ENCODE assay signal across 31 mouse cellular contexts in the genomic region with DNA sequence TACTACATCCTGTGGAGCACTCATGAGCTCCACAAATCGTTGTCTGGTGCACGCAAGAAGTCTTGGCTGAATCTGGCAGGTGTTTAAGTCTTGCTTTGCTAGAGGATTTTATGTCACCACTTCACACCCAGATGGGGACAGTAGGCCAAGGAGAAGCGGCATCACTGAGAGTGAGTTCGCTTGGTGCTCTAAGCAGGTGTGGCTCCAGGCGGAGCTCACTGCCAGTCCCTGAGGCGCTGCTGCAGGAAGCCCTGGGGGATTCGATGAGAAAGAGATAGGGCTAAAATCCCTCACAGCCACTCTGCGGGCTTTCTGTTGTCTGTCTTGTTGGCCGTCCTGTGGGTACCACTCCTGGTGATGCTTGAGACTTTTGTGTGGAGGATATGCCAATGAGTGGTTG. TPM values are rescaled to one million over a fixed set of nuclear protein-coding genes. Genes with fewer than 3 reads are reported as not detected.
"Had no signal": no experiment of that assay in that cellular context is flagged by ENCODE, and none has a peak within 500 bp of the region (broad histone marks: within the 10 kb centered on the region; RNA-seq: fewer than 3 reads in every experiment).

No protein-coding gene starts in this region.

- H3K27me3 ChIP-seq: embryonic facial prominence, embryonic 12.5 days; embryonic facial prominence, embryonic 13.5 days; embryonic facial prominence, embryonic 15.5 days; forebrain, embryonic 12.5 days; forebrain, embryonic 13.5 days; forebrain, embryonic 15.5 days had no signal

- H3K27ac ChIP-seq: embryonic facial prominence, embryonic 10.5 days; embryonic facial prominence, embryonic 12.5 days; embryonic facial prominence, embryonic 13.5 days; embryonic facial prominence, embryonic 15.5 days; forebrain, embryonic 10.5 days; forebrain, embryonic 12.5 days; forebrain, embryonic 13.5 days; forebrain, embryonic 15.5 days; gastrocnemius, adult 2 months; heart, adult 2 months had no signal

- H3K4me1 ChIP-seq: embryonic facial prominence, embryonic 12.5 days; embryonic facial prominence, embryonic 13.5 days; embryonic facial prominence, embryonic 15.5 days; forebrain, embryonic 12.5 days; forebrain, embryonic 13.5 days; forebrain, embryonic 15.5 days had no signal

- H3K36me3 ChIP-seq: embryonic facial prominence, embryonic 10.5 days; embryonic facial prominence, embryonic 12.5 days; embryonic facial prominence, embryonic 13.5 days; embryonic facial prominence, embryonic 15.5 days; forebrain, embryonic 10.5 days; forebrain, embryonic 12.5 days; forebrain, embryonic 15.5 days had no signal

- H3K9me3 ChIP-seq: embryonic facial prominence, embryonic 10.5 days; embryonic facial prominence, embryonic 12.5 days; embryonic facial prominence, embryonic 13.5 days; embryonic facial prominence, embryonic 15.5 days; forebrain, embryonic 10.5 days; forebrain, embryonic 12.5 days; forebrain, embryonic 13.5 days; forebrain, embryonic 15.5 days had no signal

- H3K4me3 ChIP-seq: embryonic facial prominence, embryonic 10.5 days; embryonic facial prominence, embryonic 12.5 days; embryonic facial prominence, embryonic 13.5 days; embryonic facial prominence, embryonic 15.5 days; erythroblast, embryonic 14.5 days; forebrain, embryonic 10.5 days; forebrain, embryonic 12.5 days; forebrain, embryonic 13.5 days; forebrain, embryonic 15.5 days; gastrocnemius, adult 2 months; heart, adult 2 months had no signal

- H3K4me2 ChIP-seq: embryonic facial prominence, embryonic 12.5 days; embryonic facial prominence, embryonic 13.5 days; embryonic facial prominence, embryonic 15.5 days; forebrain, embryonic 12.5 days; forebrain, embryonic 13.5 days; forebrain, embryonic 15.5 days had no signal

- DNase-seq: cerebellum, adult 2 months; cerebellum, adult 8-10 months; cerebellum, adult 9-10 months; cerebellum, adult 9-11 months; cerebellum, postnatal 10 days; cerebellum, postnatal 14 days; cerebellum, postnatal 25 days; cerebellum, postnatal 36 days; embryo, embryonic 11 days; forebrain, postnatal 0 days; gastrocnemius, adult 2 months; gastrocnemius, postnatal 10 days; gastrocnemius, postnatal 14 days; gastrocnemius, postnatal 25 days; gastrocnemius, postnatal 36 days; heart, adult 18-20 months; heart, adult 2 months had no signal

- ATAC-seq: forebrain, embryonic 13.5 days; forebrain, embryonic 14.5 days; forebrain, embryonic 15.5 days; forebrain, embryonic 16.5 days; forebrain, postnatal 0 days had no signal

- H3K9ac ChIP-seq: embryonic facial prominence, embryonic 12.5 days; embryonic facial prominence, embryonic 13.5 days; embryonic facial prominence, embryonic 15.5 days; forebrain, embryonic 12.5 days; forebrain, embryonic 13.5 days; forebrain, embryonic 15.5 days; forebrain, postnatal 0 days had no signal

RNA-seq across cellular contexts. Expression of a gene that starts 34.3 kb away (rescaled TPM):
- total RNA-seq: common myeloid progenitor, adult 5-6 weeks; forebrain, postnatal 0 days; granulocyte monocyte progenitor cell, adult 5-6 weeks had no signal
- polyA plus RNA-seq: embryonic facial prominence, embryonic 10.5 days; erythroblast, embryonic 14.5 days; forebrain, embryonic 10.5 days; forebrain, embryonic 11.5 days; forebrain, embryonic 14.5 days had no signal
